Mouse (Mus musculus): ENCODE measurements around the gene Ipo5. TPM values are rescaled to one million over a fixed set of nuclear protein-coding genes. Genes with fewer than 3 reads are reported as not detected.

Ipo5 gene
- total RNA-seq, 2 experiments from 2014 or later, result 80.4 to 88.0 TPM

Other genes starting within 250 kb of the Ipo5 start
- 10 to 100 TPM; 17.2 to 25.1 TPM for gene Farp1, start 124.0 kb downstream of the Ipo5 start, total RNA-seq (2021)

All from adrenal gland, postnatal 36 days (tissue).